In genomic region chr1:140245465-140245864, GRCm38 (mm10) we compare ENCODE assay signal across 9 mouse cellular contexts. TPM values are rescaled to one million over a fixed set of nuclear protein-coding genes. Genes with fewer than 3 reads are reported as not detected.
DNase-seq lines count a peak whose midpoint lies in the region; ATAC-seq and TF ChIP-seq lines count a peak whose summit lies in the region.
"Had no signal": no experiment of that assay in that cellular context is flagged by ENCODE, and none has a peak within 500 bp of the region (broad histone marks: within the 10 kb centered on the region; RNA-seq: fewer than 3 reads in every experiment).

No protein-coding gene starts in this region.

- DNase-seq in layer of hippocampus, adult 11-12 months (ENCODE audit: low spot score): peak; percentile 43
- no peak for DNase-seq in layer of hippocampus, adult 9-10 months (ENCODE audit: low spot score)
- DNase-seq in frontal cortex, adult 2 months (ENCODE audit: extremely low spot score in 1 of 2, low spot score in 1 of 2): peak; percentile 57 to 60
- peak; percentile 76 for DNase-seq in heart, postnatal 4 days
- DNase-seq in layer of hippocampus, adult 8-10 months (ENCODE audit: low spot score in 2 of 2): peak; percentile 33 to 39
- peak; percentile 84 for DNase-seq in lung, embryonic 14.5 days
- peak; percentile 91 for DNase-seq in retina, postnatal 1 day
- no peak for DNase-seq in thymus, postnatal 25 days

- H3K9me3 ChIP-seq in lung, embryonic 14.5 days (ENCODE audit: low read depth, low read length): no peaks in the 10 kb centered on the region

- peak; percentile 100 for ATAC-seq in lung, embryonic 14.5 days (ENCODE audit: insufficient read depth)

- no peak overlapping the region for H3K27ac ChIP-seq in lung, embryonic 14.5 days (ENCODE audit: low read depth)

- H3K36me3 ChIP-seq in lung, embryonic 14.5 days (ENCODE audit: insufficient read depth): no peaks in the 10 kb centered on the region

- peak overlapping the region; percentile 20; the same call in 1 of the 2 replicates for H3K9ac ChIP-seq in lung, embryonic 14.5 days

- peak overlapping the region; percentile 81 for H3K4me2 ChIP-seq in lung, embryonic 14.5 days

- no peaks in the 10 kb centered on the region for H3K4me1 ChIP-seq in lung, embryonic 14.5 days (ENCODE audit: insufficient read depth)

- peak overlapping the region; percentile 43 for H3K4me3 ChIP-seq in lung, embryonic 14.5 days (ENCODE audit: low read depth, low read length)

- H3K27me3 ChIP-seq in lung, embryonic 14.5 days (ENCODE audit: insufficient read depth, low read length): no peaks in the 10 kb centered on the region

- 0% methylated on average over 17 of the region's 17 CpGs for WGBS in lung, embryonic 14.5 days

- no peak for TF ChIP-seq CTCF in lung, embryonic 14.5 days (IDR thresholded peaks at IDR 0.05; ENCODE audit: low read depth)

RNA-seq across cellular contexts. Expression of gene Kcnt2, which starts 0.5 kb away (rescaled TPM):
- 7.4 and 10.4 TPM in 2 replicates for polyA plus RNA-seq in frontal cortex, adult 2 months (2012; rRNA removed)
- 1 to 10 TPM; 1.5 to 1.9 TPM for total RNA-seq in heart, postnatal 4 days (2021)
- total RNA-seq in layer of hippocampus, adult 8-10 months (2022): 10 to 100 TPM; 30.2 to 37.8 (median 34.6) TPM
- 1.1 TPM in 2 replicates for polyA plus RNA-seq in lung, embryonic 14.5 days (2014; fragmentation: Nextera tagmentation; extraction: Ambion mirVana)
- polyA plus RNA-seq: spleen, adult 2 months had no signal

Comparison
In these comparisons a context has a peak if more than half of its experiments do, and no peak if none do; other contexts are left out.
1. DNase-seq: peak in layer of hippocampus, adult 11-12 months (single experiment), frontal cortex, adult 2 months (2 of 2), heart, postnatal 4 days (single experiment), layer of hippocampus, adult 8-10 months (2 of 2), lung, embryonic 14.5 days (single experiment) and retina, postnatal 1 day (single experiment); none in layer of hippocampus, adult 9-10 months (single experiment) and thymus, postnatal 25 days (single experiment).
2. RNA of gene Kcnt2, which starts 0.5 kb away (total RNA-seq): 30.2 to 37.8 TPM in layer of hippocampus, adult 8-10 months; 1.5 to 1.9 TPM in heart, postnatal 4 days; every median in the first group is over 10 times any median in the second.